Mouse (Mus musculus) myocyte (in vitro differentiated cells): Measurements from ENCODE around the gene Id3. TPM values are rescaled to one million over a fixed set of nuclear protein-coding genes. Genes with fewer than 3 reads are reported as not detected.

Experiments used
- H3K27me3 ChIP-seq: one replicate; pipeline ENCODE4 v1.6.1; 2011; ENCODE audit not compliant: control insufficient read depth, insufficient read depth, insufficient read length
- H3K36me3 ChIP-seq: one replicate; pipeline ENCODE4 v1.6.1; 2011; ENCODE audit not compliant: control insufficient read depth, insufficient read depth
- H3K4me2 ChIP-seq: one replicate; pipeline ENCODE4 v1.6.1; 2011; ENCODE audit warnings: low read depth, control low read depth
- H3K4me3 ChIP-seq: one replicate; pipeline ENCODE4 v1.5.1; 2011; ENCODE audit warnings: mild to moderate bottlenecking, control low read depth, moderate library complexity
- H3K79me2 ChIP-seq: one replicate; pipeline ENCODE4 v1.6.1; 2011; ENCODE audit not compliant: control insufficient read depth, insufficient read depth
- H3ac ChIP-seq: one replicate; pipeline ENCODE4 v1.6.1; 2011; ENCODE audit not compliant: control insufficient read depth, insufficient read length
- CEBPB ChIP-seq: IDR thresholded peaks from 2 replicates; pipeline ENCODE4 v1.6.1; 2011; ENCODE audit warnings: mild to moderate bottlenecking, moderate library complexity; ENCODE audit not compliant: poor library complexity, insufficient read depth, severe bottlenecking
- E2F4 ChIP-seq: IDR thresholded peaks from one replicate; pipeline ENCODE4 v1.6.1; 2011; ENCODE audit warnings: mild to moderate bottlenecking, control low read depth, moderate library complexity; ENCODE audit not compliant: insufficient read depth
- MAX ChIP-seq: IDR thresholded peaks from one replicate; pipeline ENCODE4 v1.6.1; 2011; ENCODE audit warnings: low read depth, mild to moderate bottlenecking, control low read depth
- MYOD1 ChIP-seq, 3 experiments: IDR thresholded peaks; one replicate each; pipeline ENCODE4 v1.6.1; 2011; ENCODE audit warnings: control low read depth in 2 of 3, low read depth in 2 of 3, mild to moderate bottlenecking in 2 of 3, moderate library complexity in 1 of 3; ENCODE audit not compliant: insufficient read length in 2 of 3, control insufficient read depth in 1 of 3
- MYOG ChIP-seq, 3 experiments: IDR thresholded peaks; one replicate each; pipeline ENCODE4 v1.6.1; 2011; ENCODE audit warnings: control low read depth in 2 of 3, low read depth in 2 of 3, mild to moderate bottlenecking in 2 of 3; ENCODE audit not compliant: insufficient read length in 2 of 3, control insufficient read depth in 1 of 3, insufficient read depth in 1 of 3
- POLR2A ChIP-seq: IDR thresholded peaks from one replicate; pipeline ENCODE4 v1.6.1; 2011; ENCODE audit warnings: low read depth, mild to moderate bottlenecking, control low read depth, moderate library complexity; ENCODE audit not compliant: insufficient read length
- POLR2AphosphoS2 ChIP-seq: IDR thresholded peaks from one replicate; pipeline ENCODE4 v1.6.1; 2011; ENCODE audit warnings: low read depth, control low read depth; ENCODE audit not compliant: insufficient read length
- REST ChIP-seq: IDR thresholded peaks from one replicate; pipeline ENCODE4 v1.6.1; 2011; ENCODE audit warnings: mild to moderate bottlenecking, control low read depth, moderate library complexity; ENCODE audit not compliant: insufficient read depth, insufficient read length
- SRF ChIP-seq: IDR thresholded peaks from one replicate; pipeline ENCODE4 v1.6.1; 2011; ENCODE audit warnings: low read depth; ENCODE audit not compliant: control insufficient read depth, insufficient read length
- TCF12 ChIP-seq: IDR thresholded peaks from one replicate; pipeline ENCODE4 v1.6.1; 2011; ENCODE audit warnings: mild to moderate bottlenecking, control low read depth; ENCODE audit not compliant: poor library complexity, insufficient read depth, severe bottlenecking
- TCF3 ChIP-seq: IDR thresholded peaks from one replicate; pipeline ENCODE4 v1.6.1; 2011; ENCODE audit warnings: low read depth, control low read depth; ENCODE audit not compliant: insufficient read length
- USF1 ChIP-seq: IDR thresholded peaks from one replicate; pipeline ENCODE4 v1.6.1; 2011; ENCODE audit warnings: low read depth, mild to moderate bottlenecking, control low read depth, moderate library complexity
- polyA plus RNA-seq: library from polyadenylated mRNA; unstranded; fragments of >200 nt; fragmentation: generic; extraction: Trizol; gene quantifications from one replicate; pipeline ENCODE4 v1.2.1, GENCODE M21; 2012; ENCODE audit warnings: missing spikeins

Id3 gene
- polyA plus RNA-seq, 1 experiment: 15.2 TPM

DNA sequence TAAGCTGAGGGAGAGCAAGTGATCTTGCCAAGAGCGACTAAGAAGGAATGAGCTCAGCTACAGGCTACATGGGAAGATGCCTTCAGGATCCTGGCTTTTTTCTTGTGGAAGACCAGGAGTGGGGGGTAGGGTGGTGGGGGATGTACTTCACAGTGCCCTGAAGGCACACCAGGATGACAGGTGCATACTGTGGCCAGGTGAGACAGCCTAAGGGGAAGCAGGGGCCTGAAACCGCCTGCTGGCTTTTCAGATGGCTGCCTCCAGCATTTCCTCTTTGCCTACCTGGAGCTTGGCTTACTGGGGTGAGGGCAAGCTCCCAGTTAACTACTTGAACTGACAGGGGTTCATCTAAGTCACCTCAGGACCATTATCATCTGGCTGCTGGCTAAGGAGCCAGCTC is 34.1 kb upstream of the Id3 start:
- Histone ChIP-seq H3K27me3 (no peaks in the 10 kb centered on the region), H3K4me3 (no peak overlapping the region), H3K4me2 (no peak overlapping the region), H3ac (no peak overlapping the region), H3K79me2 (no peaks in the 10 kb centered on the region), H3K36me3 (no peaks in the 10 kb centered on the region)
- no peak for TF ChIP-seq MYOG (IDR thresholded peaks at IDR 0.05; ENCODE audit: control insufficient read depth in 1 of 3, insufficient read depth in 1 of 3, insufficient read length in 2 of 3, low read depth in 2 of 3)
- TF ChIP-seq POLR2AphosphoS2: no peak
- no peak for TF ChIP-seq E2F4
- TF ChIP-seq SRF: no peak

DNA sequence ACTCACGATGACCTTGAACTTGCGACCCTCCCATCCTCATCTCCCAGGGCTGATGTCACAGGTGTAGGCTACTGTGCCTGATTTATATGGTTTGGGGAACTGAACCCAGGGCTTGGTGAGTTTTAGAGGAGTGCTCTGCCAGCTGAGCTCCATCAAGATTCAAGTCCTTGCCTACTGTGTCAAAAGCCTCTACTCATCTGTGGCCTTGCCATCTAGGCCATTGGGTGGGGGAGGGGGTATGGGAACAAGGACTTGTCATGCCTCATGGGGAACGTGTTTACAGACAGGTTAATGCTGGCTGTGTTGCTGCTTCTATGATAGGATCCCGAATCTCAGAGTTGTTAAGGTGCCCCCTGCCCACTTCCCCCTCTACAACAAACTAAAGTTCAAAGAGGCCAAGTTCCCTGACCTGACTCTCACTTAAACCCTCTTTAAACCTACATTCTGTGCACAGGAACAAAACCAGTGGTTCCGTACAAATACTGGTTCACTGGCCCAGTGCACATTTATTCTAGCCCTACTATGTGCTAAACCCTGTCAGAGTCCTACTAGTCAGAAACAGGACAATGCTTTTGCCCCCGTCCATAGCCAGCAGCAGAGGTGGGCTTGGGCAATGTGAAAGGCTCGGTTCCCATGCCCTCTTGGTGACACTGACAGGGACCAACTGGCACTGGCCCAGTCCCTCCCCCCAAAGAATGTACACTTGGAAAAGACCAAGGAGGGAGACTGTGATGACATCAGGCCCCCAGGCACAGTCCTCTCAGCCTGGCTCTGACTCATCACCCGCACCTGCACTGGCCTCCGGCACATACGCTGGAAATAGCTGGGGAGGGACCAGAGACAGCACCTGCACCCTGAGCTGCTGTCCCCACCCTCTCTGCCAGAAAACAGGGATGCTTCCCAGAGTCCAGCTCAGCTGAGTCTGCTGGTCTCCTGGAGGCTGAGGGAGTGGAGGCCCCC is 33.1 kb upstream of the Id3 start:
- no peak overlapping the region for H3K4me3 ChIP-seq
- no peaks in the 10 kb centered on the region for H3K36me3 ChIP-seq
- no peak overlapping the region for H3K4me2 ChIP-seq
- no peak overlapping the region for H3ac ChIP-seq
- H3K27me3 ChIP-seq: no peaks in the 10 kb centered on the region
- no peaks in the 10 kb centered on the region for H3K79me2 ChIP-seq
- TF ChIP-seq MYOG (IDR thresholded peaks at IDR 0.05; ENCODE audit: control insufficient read depth in 1 of 3, insufficient read depth in 1 of 3, insufficient read length in 2 of 3, low read depth in 2 of 3) (peak in 1 of 3 experiments; percentile 68), E2F4 (no peak), TCF12 (no peak), MYOD1 (IDR thresholded peaks at IDR 0.05; ENCODE audit: control insufficient read depth in 1 of 3, insufficient read length in 2 of 3, low read depth in 2 of 3) (peak in 2 of 3 experiments; percentile 3 to 53)

DNA sequence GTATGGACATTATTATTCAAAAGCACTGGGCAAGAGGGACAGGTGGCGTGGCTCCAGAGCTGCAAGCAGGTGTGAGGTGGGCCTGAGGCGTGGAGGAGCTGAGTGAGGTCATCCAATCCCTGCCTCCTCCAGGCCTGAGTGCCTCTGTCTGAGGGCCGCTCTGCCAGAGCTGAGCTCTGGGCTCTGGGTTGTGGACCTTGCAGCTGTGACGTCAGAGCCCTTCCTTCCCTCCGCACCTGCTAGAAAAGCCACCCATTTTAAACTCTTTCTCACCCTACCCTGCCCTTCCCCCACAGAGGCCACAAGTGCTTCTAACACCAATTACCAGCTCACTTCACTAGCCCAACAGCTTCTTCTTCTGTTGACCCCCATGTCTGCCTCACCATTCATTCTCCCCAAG is 31.0 kb upstream of the Id3 start:
- no peaks in the 10 kb centered on the region for H3K36me3 ChIP-seq
- H3K27me3 ChIP-seq: no peaks in the 10 kb centered on the region
- no peak overlapping the region for H3K4me3 ChIP-seq
- H3K79me2 ChIP-seq: no peaks in the 10 kb centered on the region
- no peak overlapping the region for H3K4me2 ChIP-seq
- TF ChIP-seq MYOD1 (IDR thresholded peaks at IDR 0.05; ENCODE audit: control insufficient read depth in 1 of 3, insufficient read length in 2 of 3, low read depth in 2 of 3) (peak in 1 of 3 experiments; percentile 17), CEBPB (no peak), POLR2A (no peak), MYOG (IDR thresholded peaks at IDR 0.05; ENCODE audit: control insufficient read depth in 1 of 3, insufficient read depth in 1 of 3, insufficient read length in 2 of 3, low read depth in 2 of 3) (peak in 2 of 3 experiments; percentile 38 to 50), POLR2AphosphoS2 (no peak), TCF3 (no peak), REST (no peak), USF1 (no peak), SRF (no peak)
- H3ac ChIP-seq: no peak overlapping the region

DNA sequence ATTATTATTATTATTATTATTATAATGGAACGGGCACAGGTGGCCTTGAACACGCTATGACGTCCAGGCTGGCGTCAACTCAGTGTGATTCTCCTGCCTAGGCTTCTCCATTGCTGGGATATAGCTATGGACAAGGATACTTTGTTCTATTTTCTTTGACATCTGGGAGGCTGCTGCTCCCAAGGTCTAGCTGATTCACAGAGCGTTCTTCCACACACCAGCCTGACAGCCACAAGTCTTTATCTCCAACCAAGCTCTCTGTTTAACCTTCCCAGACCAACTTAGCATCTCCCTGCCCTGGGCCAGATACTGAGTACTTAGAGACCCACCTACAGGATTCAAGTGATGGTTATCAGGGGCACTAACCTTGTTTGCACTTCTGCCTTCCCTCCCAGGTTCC is 28.6 kb upstream of the Id3 start:
- Histone ChIP-seq H3K27me3 (no peaks in the 10 kb centered on the region), H3K4me3 (no peak overlapping the region), H3K79me2 (no peaks in the 10 kb centered on the region), H3ac (no peak overlapping the region), H3K36me3 (no peaks in the 10 kb centered on the region), H3K4me2 (no peak overlapping the region)
- TF ChIP-seq MYOG (IDR thresholded peaks at IDR 0.05; ENCODE audit: control insufficient read depth in 1 of 3, insufficient read depth in 1 of 3, insufficient read length in 2 of 3, low read depth in 2 of 3): no peak

DNA sequence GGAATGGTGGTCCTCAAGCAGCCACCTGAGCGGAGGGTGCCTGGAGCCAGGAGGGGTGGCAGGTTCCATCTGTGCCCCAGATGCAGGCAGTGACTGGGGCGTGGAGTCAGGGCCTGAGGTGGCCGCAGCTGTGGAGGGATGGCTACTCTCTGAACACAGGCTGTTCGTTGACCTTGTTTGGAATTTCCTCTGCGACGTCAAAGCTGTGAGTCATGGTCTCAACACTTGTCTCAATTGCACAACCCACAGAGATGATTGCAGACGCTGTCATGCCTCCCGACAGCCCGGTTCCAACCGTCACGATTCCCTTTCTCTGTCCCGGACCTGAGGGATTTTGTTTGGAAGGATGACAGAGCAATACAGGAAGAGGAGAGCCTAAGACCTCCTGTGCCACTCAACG is 26.3 kb upstream of the Id3 start:
- Histone ChIP-seq H3K79me2 (no peaks in the 10 kb centered on the region), H3K27me3 (no peaks in the 10 kb centered on the region), H3K36me3 (no peaks in the 10 kb centered on the region), H3ac (no peak overlapping the region), H3K4me3 (no peak overlapping the region), H3K4me2 (peak overlapping the region; percentile 68)
- peak; percentile 15 to 72 (median 50) for TF ChIP-seq MYOG (IDR thresholded peaks at IDR 0.05; ENCODE audit: control insufficient read depth in 1 of 3, insufficient read depth in 1 of 3, insufficient read length in 2 of 3, low read depth in 2 of 3)
- no peak for TF ChIP-seq USF1
- TF ChIP-seq MYOD1 (IDR thresholded peaks at IDR 0.05; ENCODE audit: control insufficient read depth in 1 of 3, insufficient read length in 2 of 3, low read depth in 2 of 3): peak in 2 of 3 experiments; percentile 28 to 66
- TF ChIP-seq REST: no peak
- peak; percentile 60 for TF ChIP-seq POLR2A
- TF ChIP-seq TCF3: peak; percentile 1
- TF ChIP-seq CEBPB: peak; percentile 98
- TF ChIP-seq SRF: peak; percentile 97
- no peak for TF ChIP-seq E2F4
- TF ChIP-seq POLR2AphosphoS2: peak; percentile 47
- TF ChIP-seq MAX: no peak
- TF ChIP-seq TCF12: no peak
